Mouse (Mus musculus): ENCODE measurements around the gene Klk1b4. TPM values are rescaled to one million over a fixed set of nuclear protein-coding genes. Genes with fewer than 3 reads are reported as not detected.
"Not testable (repeated sequence)": the region's sequence is repeated elsewhere in the genome, so short reads cannot be mapped to it uniquely, and the experiment has no call there.

Klk1b4 gene
- total RNA-seq (2021) (not detected), polyA plus RNA-seq (2012; rRNA removed) (0.14 TPM in 1 of 2 replicates, not detected in the other)
- long read RNA-seq, result 0 reads

DNA sequence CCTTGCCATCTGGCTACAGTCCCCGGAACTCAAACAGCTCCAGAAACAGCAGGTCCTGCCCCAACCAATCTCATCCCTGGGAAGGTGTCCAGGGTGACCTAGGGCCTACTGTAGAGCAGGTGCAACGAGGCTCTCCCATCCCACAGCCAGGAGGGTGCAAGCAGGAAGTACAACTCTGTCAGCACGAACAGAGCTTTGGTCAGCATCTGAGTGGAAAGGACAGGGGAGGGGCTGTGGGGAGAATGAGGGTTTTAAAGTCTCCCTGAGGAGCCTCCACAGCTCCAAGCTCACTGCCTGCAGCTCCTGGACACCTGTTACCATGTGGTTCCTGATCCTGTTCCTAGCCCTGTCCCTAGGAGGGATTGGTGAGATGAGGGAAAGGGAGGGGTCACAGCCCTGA, at the start of gene Klk1b4:
TSS of gene Klk1b4 (plus strand) at position 301 of the 400 bp plus-strand sequence.
- H3K4me3 ChIP-seq; H3K79me2 ChIP-seq (replicated peaks; ENCODE audit: control insufficient read depth, insufficient read depth, low read length); H3K27ac ChIP-seq; H3K27me3 ChIP-seq (ENCODE audit: control insufficient read depth, insufficient read depth, low read length); H3K9ac ChIP-seq (ENCODE audit: low read depth, low read length); H3K36me3 ChIP-seq (ENCODE audit: control insufficient read depth, insufficient read depth, low read length); DNase-seq; intact Hi-C loops (cut with DNase I); H3K4me1 ChIP-seq (ENCODE audit: control insufficient read depth, insufficient read depth, low read length): not testable (repeated sequence)
- WGBS, result 40% methylated on average over 3 of the region's 3 CpGs

DNA sequence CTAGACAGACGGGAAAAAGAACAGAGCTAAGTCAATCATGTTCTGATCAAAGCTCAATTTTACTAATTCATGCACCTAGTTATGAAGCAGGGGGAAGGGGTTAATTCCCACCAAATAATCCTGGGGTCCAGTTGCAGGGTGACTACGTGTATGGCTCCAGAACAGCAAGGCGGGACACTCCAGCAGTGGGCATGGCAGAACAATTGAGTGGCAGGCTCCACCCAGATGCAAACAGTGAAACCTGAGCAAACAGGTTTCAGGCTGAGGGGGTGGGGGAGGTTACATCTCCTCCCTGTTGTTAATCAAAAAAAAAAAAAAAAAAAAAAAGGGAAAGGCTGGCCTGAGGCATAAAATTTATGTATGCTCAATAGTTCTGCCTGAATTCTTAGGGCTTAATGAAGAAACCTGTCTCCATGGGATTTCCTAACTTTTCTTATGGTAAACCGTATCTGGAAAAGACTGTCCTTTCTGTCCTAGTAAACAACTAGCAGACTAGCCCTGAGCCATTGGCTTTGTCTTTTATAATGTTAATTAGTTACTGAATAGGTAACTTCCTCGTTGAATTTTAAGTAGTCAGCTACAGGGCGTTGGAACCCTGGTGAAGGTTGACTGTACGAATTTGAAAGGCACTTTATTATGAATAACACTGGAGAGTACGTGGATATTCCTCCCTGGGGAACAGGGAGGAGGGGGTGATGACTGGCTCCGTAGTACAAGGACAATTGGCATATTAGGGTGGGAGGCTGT, 27.8 kb upstream of the Klk1b4 start:
- Histone ChIP-seq H3K4me1 (ENCODE audit: control insufficient read depth, insufficient read depth, low read length) (no peaks in the 10 kb centered on the region), H3K36me3 (ENCODE audit: control insufficient read depth, insufficient read depth, low read length) (no peaks in the 10 kb centered on the region), H3K27ac (no peak overlapping the region), H3K4me3 (no peak overlapping the region), H3K27me3 (ENCODE audit: control insufficient read depth, insufficient read depth, low read length) (no peaks in the 10 kb centered on the region), H3K79me2 (replicated peaks; ENCODE audit: control insufficient read depth, insufficient read depth, low read length) (no peaks in the 10 kb centered on the region), H3K9ac (ENCODE audit: low read depth, low read length) (no peak overlapping the region)
- intact Hi-C loops (cut with DNase I), result no loop called here
- DNase-seq, result no peak
- 72% methylated on average over 9 of the region's 9 CpGs for WGBS
- TF ChIP-seq EP300 (IDR thresholded peaks at IDR 0.05; ENCODE audit: insufficient read depth, low read depth, low read length) (no peak), POLR2A (IDR thresholded peaks at IDR 0.05; ENCODE audit: insufficient read depth, low read depth, low read length) (no peak), CTCF (IDR thresholded peaks at IDR 0.05) (no peak)

GRCm38 (mm10) chr7:44186516-44186915, 20.7 kb upstream of the Klk1b4 start:
- H3K79me2 ChIP-seq (replicated peaks; ENCODE audit: control insufficient read depth, insufficient read depth, low read length); H3K9ac ChIP-seq (ENCODE audit: low read depth, low read length); H3K4me3 ChIP-seq; H3K36me3 ChIP-seq (ENCODE audit: control insufficient read depth, insufficient read depth, low read length); DNase-seq; intact Hi-C loops (cut with DNase I); H3K27me3 ChIP-seq (ENCODE audit: control insufficient read depth, insufficient read depth, low read length); H3K4me1 ChIP-seq (ENCODE audit: control insufficient read depth, insufficient read depth, low read length); H3K27ac ChIP-seq: not testable (repeated sequence)
- 60% methylated on average over 8 of the region's 8 CpGs for WGBS

GRCm38 (mm10) chr7:44187936-44188335, 19.3 kb upstream of the Klk1b4 start, which contains the start of gene Klk1b24:
Klk1b24 (plus strand) TSS chr7:44188236.
- H3K4me3 ChIP-seq; H3K9ac ChIP-seq (ENCODE audit: low read depth, low read length); H3K79me2 ChIP-seq (replicated peaks; ENCODE audit: control insufficient read depth, insufficient read depth, low read length); H3K27ac ChIP-seq; H3K27me3 ChIP-seq (ENCODE audit: control insufficient read depth, insufficient read depth, low read length); H3K36me3 ChIP-seq (ENCODE audit: control insufficient read depth, insufficient read depth, low read length); intact Hi-C loops (cut with DNase I); H3K4me1 ChIP-seq (ENCODE audit: control insufficient read depth, insufficient read depth, low read length); DNase-seq: not testable (repeated sequence)

GRCm38 (mm10) chr7:44193466-44193865, 13.8 kb upstream of the Klk1b4 start:
- 68% methylated on average over 1 of the region's 1 CpGs for WGBS
- DNase-seq; intact Hi-C loops (cut with DNase I); H3K4me1 ChIP-seq (ENCODE audit: control insufficient read depth, insufficient read depth, low read length); H3K36me3 ChIP-seq (ENCODE audit: control insufficient read depth, insufficient read depth, low read length); H3K4me3 ChIP-seq; H3K27me3 ChIP-seq (ENCODE audit: control insufficient read depth, insufficient read depth, low read length); H3K79me2 ChIP-seq (replicated peaks; ENCODE audit: control insufficient read depth, insufficient read depth, low read length); H3K9ac ChIP-seq (ENCODE audit: low read depth, low read length); H3K27ac ChIP-seq: not testable (repeated sequence)

GRCm38 (mm10) chr7:44197891-44198290, 9.3 kb upstream of the Klk1b4 start, which contains the start of gene Klk1b3:
Klk1b3 (plus strand) TSS chr7:44198191.
- TF ChIP-seq POLR2A (IDR thresholded peaks at IDR 0.05; ENCODE audit: insufficient read depth, low read depth, low read length) (no peak), EP300 (IDR thresholded peaks at IDR 0.05; ENCODE audit: insufficient read depth, low read depth, low read length) (no peak), CTCF (IDR thresholded peaks at IDR 0.05) (no peak)
- WGBS, result 50% methylated on average over 3 of the region's 3 CpGs
- Histone ChIP-seq H3K79me2 (replicated peaks; ENCODE audit: control insufficient read depth, insufficient read depth, low read length) (no peaks in the 10 kb centered on the region), H3K4me3 (no peak within 1 kb of the TSS), H3K9ac (ENCODE audit: low read depth, low read length) (no peak within 1 kb of the TSS), H3K27ac (no peak within 1 kb of the TSS), H3K27me3 (ENCODE audit: control insufficient read depth, insufficient read depth, low read length) (no peaks in the 10 kb centered on the region), H3K4me1 (ENCODE audit: control insufficient read depth, insufficient read depth, low read length) (no peaks in the 10 kb centered on the region), H3K36me3 (ENCODE audit: control insufficient read depth, insufficient read depth, low read length) (no peaks in the 10 kb centered on the region)
- intact Hi-C loops (cut with DNase I), result no loop called here
- no peak for DNase-seq

All from heart, adult 2 months (tissue).